Mouse (Mus musculus) thymus, postnatal 36 days (tissue): ENCODE measurements at regions not wholly inside any gene's neighbourhood (a gene's known extent, or its start where the extent isn't known, plus 50 kb on each side); places are given as distances from the start of the nearest gene placed in this dataset.
A peak's percentile ranks its signal among the peaks of the same experiment; 100 is the strongest.
"Not testable (repeated sequence)": the region's sequence is repeated elsewhere in the genome, so short reads cannot be mapped to it uniquely, and the experiment has no call there.

ENCODE experiments used
- DNase-seq, 2 experiments: peaks; one replicate each; pipeline ENCODE4 v3.0.0; 2022; ENCODE audit warnings: mixed read lengths in 2 of 2

GRCm38 (mm10) chr6:68977959-68978358 lies 1442.4 kb upstream of the Tacstd2 start:
- no peak for DNase-seq

- DNase-seq, result no peak
Measured at GRCm38 (mm10) chr6:68964012-68964411, 1428.4 kb upstream of the Tacstd2 start.

GRCm38 (mm10) chr6:68938104-68938503 lies 1402.5 kb upstream of the Tacstd2 start:
- not testable (repeated sequence) for DNase-seq

GRCm38 (mm10) chr6:68931860-68932259 lies 1396.3 kb upstream of the Tacstd2 start:
- DNase-seq, result not testable (repeated sequence)

GRCm38 (mm10) chr6:68915536-68915935 lies 1379.9 kb upstream of the Tacstd2 start:
- DNase-seq, result no peak

- DNase-seq, result no peak
Measured at GRCm38 (mm10) chr6:68884130-68884529, 1348.5 kb upstream of the Tacstd2 start.

- DNase-seq, result not testable (repeated sequence)
Measured at GRCm38 (mm10) chr6:68852761-68853160, 1317.2 kb upstream of the Tacstd2 start.

- no peak for DNase-seq
Measured at GRCm38 (mm10) chr6:68852286-68852685, 1316.7 kb upstream of the Tacstd2 start.

- DNase-seq, result no peak
Measured at GRCm38 (mm10) chr6:68835186-68835585, 1299.6 kb upstream of the Tacstd2 start.

GRCm38 (mm10) chr6:68834633-68835032 lies 1299.0 kb upstream of the Tacstd2 start:
- no peak for DNase-seq

GRCm38 (mm10) chr6:68828460-68828859 lies 1292.9 kb upstream of the Tacstd2 start:
- not testable (repeated sequence) for DNase-seq

GRCm38 (mm10) chr6:68813346-68813745 lies 1277.8 kb upstream of the Tacstd2 start:
- no peak for DNase-seq

- not testable (repeated sequence) for DNase-seq
Measured at GRCm38 (mm10) chr6:68799205-68799604, 1263.6 kb upstream of the Tacstd2 start.

GRCm38 (mm10) chr6:68771507-68771906 lies 1235.9 kb upstream of the Tacstd2 start:
- no peak for DNase-seq

GRCm38 (mm10) chr6:68750451-68750850 lies 1214.9 kb upstream of the Tacstd2 start:
- DNase-seq, result no peak

GRCm38 (mm10) chr6:68749699-68750098 lies 1214.1 kb upstream of the Tacstd2 start:
- no peak for DNase-seq

GRCm38 (mm10) chr6:68738573-68738972 lies 1203.0 kb upstream of the Tacstd2 start:
- DNase-seq, result no peak

- DNase-seq, result no peak
Measured at GRCm38 (mm10) chr6:68736647-68737046, 1201.1 kb upstream of the Tacstd2 start.

GRCm38 (mm10) chr6:68736068-68736467 lies 1200.5 kb upstream of the Tacstd2 start:
- DNase-seq, result no peak

GRCm38 (mm10) chr6:68711084-68711483 lies 1175.5 kb upstream of the Tacstd2 start:
- not testable (repeated sequence) for DNase-seq

- not testable (repeated sequence) for DNase-seq
Measured at GRCm38 (mm10) chr6:68704291-68704800, 1168.8 kb upstream of the Tacstd2 start.

- not testable (repeated sequence) for DNase-seq
Measured at GRCm38 (mm10) chr6:68680792-68681110, 1145.2 kb upstream of the Tacstd2 start.

GRCm38 (mm10) chr6:68680099-68680791 lies 1144.6 kb upstream of the Tacstd2 start:
- DNase-seq, result no peak

- peak; percentile 2 to 5 for DNase-seq
Measured at GRCm38 (mm10) chr6:68668433-68668832, 1132.8 kb upstream of the Tacstd2 start.

- not testable (repeated sequence) for DNase-seq
Measured at GRCm38 (mm10) chr6:68632309-68632708, 1096.7 kb upstream of the Tacstd2 start.
